Mouse (Mus musculus) midbrain, embryonic 16.5 days (tissue): ENCODE data around the gene Qdpr. TPM values are rescaled to one million over a fixed set of nuclear protein-coding genes. Genes with fewer than 3 reads are reported as not detected.
A peak's percentile ranks its signal among the peaks of the same experiment; 100 is the strongest.

Source experiments
- ATAC-seq: fragments of 200-750 bp; cut with Nextera tagmentation; 2 replicates; pipeline ENCODE4 v1.8.0; 2017; ENCODE audit warnings: moderate TSS enrichment
- H3K27ac ChIP-seq: fragments of 300-500 bp; sonication (generic); 2 replicates; pipeline ENCODE4 v1.5.1; 2014; ENCODE audit warnings: mild to moderate bottlenecking, low read length, mixed read lengths
- H3K27me3 ChIP-seq: fragments of 300-500 bp; sonication (generic); 2 replicates; pipeline ENCODE4 v1.6.1; 2014; ENCODE audit warnings: low read depth, low read length, mixed read lengths; ENCODE audit not compliant: control insufficient read depth, insufficient read depth
- H3K36me3 ChIP-seq: fragments of 300-500 bp; sonication (generic); 2 replicates; pipeline ENCODE4 v1.6.1; 2014; ENCODE audit warnings: mild to moderate bottlenecking, low read length, moderate library complexity, mixed read lengths; ENCODE audit not compliant: control insufficient read depth, insufficient read depth
- H3K4me1 ChIP-seq: fragments of 300-500 bp; sonication (generic); 2 replicates; pipeline ENCODE4 v1.6.1; 2014; ENCODE audit warnings: mild to moderate bottlenecking, low read length, mixed read lengths; ENCODE audit not compliant: control insufficient read depth, insufficient read depth
- H3K4me2 ChIP-seq: fragments of 300-500 bp; sonication (generic); 2 replicates; pipeline ENCODE4 v1.6.1; 2014; ENCODE audit warnings: mild to moderate bottlenecking, low read length, mixed read lengths
- H3K4me3 ChIP-seq: fragments of 300-500 bp; sonication (generic); 2 replicates; pipeline ENCODE4 v1.5.1; 2014; ENCODE audit warnings: low read depth, mild to moderate bottlenecking, low read length, moderate library complexity, mixed read lengths
- H3K9ac ChIP-seq: fragments of 300-500 bp; sonication (generic); 2 replicates; pipeline ENCODE4 v1.6.1; 2014; ENCODE audit warnings: low read depth, low read length, mixed read lengths
- H3K9me3 ChIP-seq: fragments of 300-500 bp; sonication (generic); replicated peaks from 2 replicates; pipeline ENCODE4 v1.6.1; 2014; ENCODE audit warnings: mild to moderate bottlenecking, low read length, mixed read lengths; ENCODE audit not compliant: control insufficient read depth, poor library complexity, severe bottlenecking
- WGBS: fragments of 180-500 bp; shearing (Covaris S2); extraction: QIAGEN DNeasy Blood & Tissue Kit; methylation state at CpG from one replicate; pipeline ENCODE4 v1.1.7; 2014; 5-methylcytosine and 5-hydroxymethylcytosine counted together
- polyA plus RNA-seq: library from polyadenylated mRNA; unstranded; fragments of >200 nt; fragmentation: Nextera tagmentation; extraction: Ambion mirVana; gene quantifications from 2 replicates; pipeline ENCODE4 v1.2.1, GENCODE M21; 2015

The Qdpr gene
- polyA plus RNA-seq, 1 experiment from 2014 or later, result 127 TPM

GRCm38 (mm10) chr5:45474215-45474614, 24.2 kb upstream of the Qdpr start:
- 26% methylated on average over 6 of the region's 6 CpGs for WGBS
- H3K4me3 ChIP-seq, result no peak overlapping the region
- H3K4me1 ChIP-seq, result no peaks in the 10 kb centered on the region; the same call in 1 of the 2 replicates
- no peak overlapping the region for H3K9ac ChIP-seq
- H3K27me3 ChIP-seq, result no peaks in the 10 kb centered on the region
- no peaks in the 10 kb centered on the region for H3K36me3 ChIP-seq
- no peak overlapping the region for H3K27ac ChIP-seq
- no peaks in the 10 kb centered on the region for H3K9me3 ChIP-seq
- no peak overlapping the region for H3K4me2 ChIP-seq
- ATAC-seq, result peak; percentile 66; the same call in 1 of the 2 replicates

- no peak overlapping the region for H3K4me2 ChIP-seq
- H3K4me3 ChIP-seq, result no peak overlapping the region
- no peak overlapping the region for H3K27ac ChIP-seq
- 98% methylated on average over 1 of the region's 1 CpGs for WGBS
- H3K9ac ChIP-seq, result no peak overlapping the region
- no peak for ATAC-seq
- H3K4me1 ChIP-seq, result no peaks in the 10 kb centered on the region; the same call in 1 of the 2 replicates
- no peaks in the 10 kb centered on the region for H3K36me3 ChIP-seq
- no peaks in the 10 kb centered on the region for H3K27me3 ChIP-seq
- no peaks in the 10 kb centered on the region for H3K9me3 ChIP-seq
These were observed 23.5 kb upstream of the Qdpr start for GRCm38 (mm10) chr5:45473521-45473920.

GRCm38 (mm10) chr5:45472880-45473450, 22.9 kb upstream of the Qdpr start:
- H3K27ac ChIP-seq, result no peak overlapping the region
- no peaks in the 10 kb centered on the region for H3K9me3 ChIP-seq
- no peak overlapping the region for H3K9ac ChIP-seq
- no peaks in the 10 kb centered on the region; the same call in 1 of the 2 replicates for H3K4me1 ChIP-seq
- WGBS, result 53% methylated on average over 7 of the region's 7 CpGs
- no peak overlapping the region for H3K4me2 ChIP-seq
- H3K36me3 ChIP-seq, result no peaks in the 10 kb centered on the region
- no peak overlapping the region for H3K4me3 ChIP-seq
- H3K27me3 ChIP-seq, result no peaks in the 10 kb centered on the region
- no peak for ATAC-seq

DNA sequence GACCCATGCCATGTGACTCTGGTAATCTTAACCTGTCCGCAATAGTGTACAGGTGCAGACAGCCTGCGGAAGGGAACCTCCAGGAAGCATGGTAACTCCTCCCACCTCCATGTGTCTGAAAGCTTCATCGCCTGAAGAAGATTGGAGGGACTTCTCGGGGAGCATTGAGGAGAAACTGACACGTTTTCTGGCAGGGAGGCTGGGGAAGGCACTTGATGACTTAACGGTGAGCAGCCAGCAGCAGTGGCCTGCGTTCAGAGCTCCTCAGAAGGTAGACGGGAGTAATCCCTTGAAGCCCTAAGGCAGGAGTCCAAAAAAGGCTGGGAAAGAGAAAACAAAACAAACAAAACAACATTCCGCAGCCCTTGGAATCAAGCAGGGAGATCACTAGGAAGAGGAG, 4.4 kb upstream of the Qdpr start:
- no peaks in the 10 kb centered on the region for H3K36me3 ChIP-seq
- 48% methylated on average over 9 of the region's 9 CpGs for WGBS
- no peaks in the 10 kb centered on the region for H3K27me3 ChIP-seq
- H3K9me3 ChIP-seq, result no peaks in the 10 kb centered on the region
- no peak overlapping the region for H3K9ac ChIP-seq
- H3K4me1 ChIP-seq, result no peaks in the 10 kb centered on the region; the same call in 1 of the 2 replicates
- no peak overlapping the region for H3K27ac ChIP-seq
- ATAC-seq, result no peak
- H3K4me3 ChIP-seq, result no peak overlapping the region
- H3K4me2 ChIP-seq, result no peak overlapping the region

GRCm38 (mm10) chr5:45453451-45453850, 3.4 kb upstream of the Qdpr start, which contains the start of gene Clrn2:
Gene Clrn2 (plus strand): TSS chr5:45453751.
- Histone ChIP-seq H3K36me3 (no peaks in the 10 kb centered on the region), H3K4me1 (peaks cover 10% of the 10 kb centered on the region), H3K27me3 (no peaks in the 10 kb centered on the region), H3K4me3 (no peak within 1 kb of the TSS), H3K27ac (no peak within 1 kb of the TSS), H3K4me2 (no peak within 1 kb of the TSS), H3K9ac (no peak within 1 kb of the TSS), H3K9me3 (no peaks in the 10 kb centered on the region)
- no peak for ATAC-seq
- 71% methylated on average over 6 of the region's 6 CpGs for WGBS

DNA sequence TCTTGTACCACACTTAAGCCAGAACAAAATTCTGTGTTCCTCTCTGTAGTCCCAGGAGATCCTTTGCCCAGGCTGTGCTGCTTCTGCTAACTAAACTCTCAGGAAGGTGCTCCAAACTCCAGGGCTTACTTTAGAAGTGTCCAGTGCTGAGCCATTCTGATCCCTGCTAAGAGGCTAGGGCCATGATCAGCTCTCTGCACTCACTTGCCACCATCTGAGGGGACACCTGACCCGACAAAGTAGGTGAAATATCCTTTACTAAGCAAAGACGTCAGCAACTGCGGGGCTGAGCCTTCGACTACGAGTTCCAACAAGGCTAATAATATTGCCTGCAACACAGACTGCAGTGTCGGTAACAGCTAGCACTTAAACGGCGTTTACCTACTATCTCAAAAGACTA, 830 bp downstream of the Qdpr start:
- WGBS, result 5% methylated on average over 8 of the region's 8 CpGs
- Histone ChIP-seq H3K36me3 (no peaks in the 10 kb centered on the region), H3K27me3 (no peaks in the 10 kb centered on the region), H3K9me3 (no peaks in the 10 kb centered on the region), H3K4me2 (peak overlapping the region; percentile 97), H3K27ac (no peak overlapping the region), H3K9ac (peak overlapping the region; percentile 75), H3K4me3 (peak overlapping the region; percentile 78), H3K4me1 (peaks cover 15% of the 10 kb centered on the region)
- no peak for ATAC-seq

DNA sequence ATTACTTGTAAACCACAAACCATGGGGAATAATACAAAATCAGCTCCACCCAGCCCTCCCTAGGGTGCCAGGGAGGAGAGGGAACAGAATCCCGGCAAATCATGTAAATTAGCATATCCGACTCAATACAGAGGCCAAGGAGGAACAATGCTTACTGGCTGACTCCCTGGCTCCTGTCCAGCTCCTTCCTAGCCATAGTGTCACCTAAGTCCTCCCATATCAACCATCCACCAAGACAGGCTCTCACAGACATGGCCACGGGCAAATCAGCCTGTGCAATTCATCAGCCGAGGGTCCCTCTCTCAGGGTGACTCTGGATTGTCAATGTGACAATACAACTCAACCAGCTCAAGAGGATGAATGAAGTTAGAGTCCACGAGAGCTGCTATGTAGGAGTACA, 1.4 kb downstream of the Qdpr start:
- no peaks in the 10 kb centered on the region for H3K36me3 ChIP-seq
- H3K4me1 ChIP-seq, result peaks cover 15% of the 10 kb centered on the region
- H3K4me2 ChIP-seq, result peak overlapping the region; percentile 97
- no peak for ATAC-seq
- H3K27me3 ChIP-seq, result no peaks in the 10 kb centered on the region
- H3K27ac ChIP-seq, result no peak overlapping the region
- no peaks in the 10 kb centered on the region for H3K9me3 ChIP-seq
- peak overlapping the region; percentile 78; the same call in 1 of the 2 replicates for H3K4me3 ChIP-seq
- H3K9ac ChIP-seq, result peak overlapping the region; percentile 75
- 18% methylated on average over 5 of the region's 5 CpGs for WGBS

DNA sequence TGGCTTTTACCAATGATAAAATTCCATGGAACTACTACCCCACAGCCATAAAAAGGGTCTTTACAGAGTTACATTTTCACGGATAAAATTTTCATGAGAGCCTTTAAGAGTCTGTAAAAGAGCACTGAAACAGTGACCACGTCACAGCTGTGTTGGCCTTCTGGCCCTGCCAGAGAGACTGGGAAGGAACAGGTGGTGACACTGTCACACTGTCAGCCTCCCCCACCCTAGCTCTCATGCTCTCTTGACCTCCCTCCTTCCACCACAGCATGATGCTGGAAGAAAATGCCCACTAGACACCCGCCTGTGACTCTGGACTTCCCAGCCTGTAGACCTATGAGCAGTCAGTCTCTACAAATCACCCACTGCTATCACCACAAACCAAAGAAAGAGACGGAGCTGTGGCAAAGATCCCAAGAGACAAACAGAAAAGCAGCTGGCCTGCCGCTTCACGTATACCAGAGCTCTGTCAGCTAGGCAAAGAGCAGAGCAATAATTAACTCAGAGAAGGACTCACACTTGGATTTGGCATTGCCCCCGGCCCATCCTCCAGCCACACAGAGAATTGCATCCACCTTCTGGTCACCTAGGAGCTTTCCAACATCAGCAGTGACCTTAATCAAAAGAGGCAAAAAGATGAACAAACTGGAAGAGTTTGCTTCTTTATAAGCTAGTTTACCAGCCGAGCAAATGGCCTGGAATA, 5.8 kb downstream of the Qdpr start:
- no peak overlapping the region for H3K4me2 ChIP-seq
- H3K27me3 ChIP-seq, result no peaks in the 10 kb centered on the region
- H3K4me1 ChIP-seq, result peaks cover 14% of the 10 kb centered on the region
- H3K9me3 ChIP-seq, result no peaks in the 10 kb centered on the region
- no peak overlapping the region for H3K9ac ChIP-seq
- WGBS, result 94% methylated on average over 8 of the region's 8 CpGs
- no peak overlapping the region for H3K4me3 ChIP-seq
- H3K27ac ChIP-seq, result no peak overlapping the region
- ATAC-seq, result no peak
- peaks cover 7% of the 10 kb centered on the region; the same call in 1 of the 2 replicates for H3K36me3 ChIP-seq

- H3K36me3 ChIP-seq, result peaks cover 7% of the 10 kb centered on the region; the same call in 1 of the 2 replicates
- no peaks in the 10 kb centered on the region for H3K9me3 ChIP-seq
- WGBS, result 93% methylated on average over 3 of the region's 3 CpGs
- no peaks in the 10 kb centered on the region for H3K4me1 ChIP-seq
- H3K27ac ChIP-seq, result no peak overlapping the region
- H3K27me3 ChIP-seq, result no peaks in the 10 kb centered on the region
- no peak overlapping the region for H3K9ac ChIP-seq
- ATAC-seq, result no peak
- H3K4me3 ChIP-seq, result no peak overlapping the region
- H3K4me2 ChIP-seq, result no peak overlapping the region
These were observed 8.3 kb downstream of the Qdpr start for GRCm38 (mm10) chr5:45441745-45442144.
